Mouse (Mus musculus): ENCODE results near the gene Pkd1. TPM values are rescaled to one million over a fixed set of nuclear protein-coding genes. Genes with fewer than 3 reads are reported as not detected.

The Pkd1 gene
- polyA plus RNA-seq, 1 experiment from 2014 or later = 29.8 TPM

DNA sequence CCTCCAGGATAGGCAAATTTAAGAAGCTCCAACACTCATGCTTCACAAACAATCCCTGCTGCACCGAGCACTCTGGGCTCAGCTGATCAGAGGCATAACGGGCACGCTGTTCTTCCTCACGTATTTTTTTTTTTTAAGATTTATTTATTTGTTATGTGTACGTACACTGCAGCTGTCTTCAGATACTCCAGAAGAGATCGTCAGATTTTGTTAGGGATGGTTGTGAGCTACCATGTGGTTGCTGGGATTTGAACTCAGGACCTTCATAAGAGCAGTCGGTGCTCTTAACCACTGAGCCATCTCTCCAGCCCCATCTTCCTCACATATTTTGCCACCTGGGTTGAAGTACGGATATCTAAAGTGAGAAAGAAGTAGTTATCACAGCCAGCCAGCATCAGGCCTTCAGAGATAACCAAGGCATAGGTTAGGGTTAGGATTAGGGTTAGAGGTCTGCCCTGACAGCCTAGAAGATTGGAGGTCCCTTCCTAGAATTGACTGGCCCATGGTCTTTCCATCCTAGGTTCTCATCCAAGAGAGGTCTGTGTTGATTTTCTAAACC lies 15.4 kb upstream of the Pkd1 start, which contains the start of gene Rab26:
Gene Rab26 (minus strand): TSS at position 51 of the 559 bp plus-strand sequence.
- H3K27ac ChIP-seq = no peak within 1 kb of the TSS
- H3K9ac ChIP-seq = peak within 1 kb of the TSS; percentile 56
- peak within 1 kb of the TSS; percentile 36 for H3K4me3 ChIP-seq
- H3K4me1 ChIP-seq = peaks cover 39% of the 10 kb centered on the region
- peaks cover 18% of the 10 kb centered on the region; the same call in 1 of the 2 replicates for H3K36me3 ChIP-seq
- WGBS = 87% methylated on average over 8 of the region's 8 CpGs
- H3K27me3 ChIP-seq = no peaks in the 10 kb centered on the region
- peak within 1 kb of the TSS; percentile 67 for H3K4me2 ChIP-seq (replicated peaks)
- no peak for ATAC-seq (ENCODE audit: insufficient number of reproducible peaks, insufficient read depth, low FRiP score, low TSS enrichment)
- no peaks in the 10 kb centered on the region for H3K9me3 ChIP-seq

DNA sequence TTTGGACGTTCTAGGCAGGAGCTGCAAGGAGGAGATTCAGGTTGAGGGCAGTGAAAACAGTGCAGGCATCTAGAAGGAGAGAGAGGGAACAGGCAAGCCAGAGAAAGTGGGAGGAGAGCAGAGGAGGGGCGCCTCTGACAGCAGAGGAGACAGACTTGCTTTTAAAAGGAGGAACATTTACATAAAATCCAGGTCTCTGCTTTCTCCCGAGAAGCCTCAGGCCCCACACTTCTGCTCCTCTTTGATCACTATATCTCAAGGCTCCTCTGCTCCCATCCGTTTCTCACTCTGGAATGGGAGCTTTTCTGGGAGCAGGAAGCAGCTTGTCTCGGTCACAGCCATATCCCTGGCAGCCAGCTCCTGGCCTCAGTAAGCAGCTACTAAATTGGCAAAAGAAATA lies 14.3 kb upstream of the Pkd1 start:
- Histone ChIP-seq H3K4me3 (no peak overlapping the region), H3K27ac (no peak overlapping the region), H3K36me3 (peaks cover 12% of the 10 kb centered on the region; the same call in 1 of the 2 replicates), H3K4me1 (peaks cover 28% of the 10 kb centered on the region), H3K4me2 (replicated peaks) (no peak overlapping the region), H3K27me3 (no peaks in the 10 kb centered on the region), H3K9me3 (no peaks in the 10 kb centered on the region), H3K9ac (no peak overlapping the region)
- ATAC-seq (ENCODE audit: insufficient number of reproducible peaks, insufficient read depth, low FRiP score, low TSS enrichment) = no peak
- 47% methylated on average over 5 of the region's 5 CpGs for WGBS

DNA sequence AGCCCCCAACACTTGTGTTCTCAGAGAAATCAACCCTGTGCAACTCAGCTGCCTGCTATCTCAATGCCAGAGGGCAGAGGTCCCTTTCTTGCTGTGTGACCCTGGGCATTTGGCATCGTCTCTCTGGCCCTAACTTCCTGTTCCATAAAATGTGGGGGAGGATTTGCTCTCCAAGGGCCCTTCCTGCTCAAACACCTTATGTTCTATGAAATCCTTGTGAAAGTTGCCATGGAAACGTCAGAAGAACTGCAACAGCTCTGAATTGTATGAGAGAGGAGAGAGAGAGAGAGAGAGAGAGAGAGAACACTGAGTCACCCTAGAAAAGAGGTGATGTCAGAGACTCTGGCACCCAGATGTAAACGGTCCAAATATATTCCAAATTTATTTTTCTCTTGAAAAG lies 12.1 kb upstream of the Pkd1 start:
- H3K4me3 ChIP-seq = no peak overlapping the region
- H3K4me2 ChIP-seq (replicated peaks) = no peak overlapping the region
- no peaks in the 10 kb centered on the region for H3K9me3 ChIP-seq
- ATAC-seq (ENCODE audit: insufficient number of reproducible peaks, insufficient read depth, low FRiP score, low TSS enrichment) = no peak
- H3K4me1 ChIP-seq = peaks cover 14% of the 10 kb centered on the region
- 0 out of 2 replicates have a peak overlapping the region, but pooled peaks have one; percentile 30 for H3K27ac ChIP-seq
- WGBS = 41% methylated on average over 3 of the region's 3 CpGs
- no peak overlapping the region for H3K9ac ChIP-seq
- H3K36me3 ChIP-seq = no peaks in the 10 kb centered on the region
- H3K27me3 ChIP-seq = no peaks in the 10 kb centered on the region

DNA sequence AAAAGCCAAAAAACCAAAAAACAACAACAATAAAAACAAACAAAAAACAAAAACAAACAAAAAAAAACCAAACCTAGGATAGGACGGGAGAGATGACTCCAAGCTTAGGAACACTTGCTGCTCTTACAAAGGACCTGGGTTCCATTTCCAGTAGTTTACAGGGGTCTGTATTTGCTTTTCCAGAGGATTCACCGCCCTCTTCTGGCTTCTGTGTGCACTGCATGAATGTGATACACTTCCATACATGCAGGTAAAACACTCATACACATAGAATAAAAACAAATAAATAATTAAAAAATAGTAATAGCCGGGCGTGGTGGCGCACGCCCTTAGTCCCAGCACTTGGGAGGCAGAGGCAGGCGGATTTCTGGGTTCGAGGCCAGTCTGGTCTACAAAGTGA lies 10.7 kb upstream of the Pkd1 start:
- 69% methylated on average over 8 of the region's 8 CpGs for WGBS

DNA sequence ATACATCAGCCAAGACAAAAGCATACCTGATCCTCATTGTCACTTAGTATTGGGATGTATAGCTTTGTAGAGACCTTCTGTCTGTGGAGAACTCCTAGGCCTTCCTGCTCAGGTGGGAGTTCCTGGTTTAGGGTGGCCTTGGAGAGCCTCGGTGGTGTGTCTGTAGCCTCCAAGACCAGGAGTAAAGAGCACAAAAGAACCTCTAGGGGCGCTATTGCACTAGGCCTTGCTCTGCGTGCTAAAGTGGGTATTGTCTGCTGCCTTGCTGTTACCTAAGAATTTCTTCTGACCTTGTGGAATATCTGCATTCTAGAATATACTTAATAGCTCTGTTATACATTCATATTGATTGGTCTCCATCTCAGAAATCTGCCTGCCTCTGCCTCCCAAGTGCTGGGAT lies 9.3 kb upstream of the Pkd1 start:
- no peak overlapping the region for H3K27ac ChIP-seq
- H3K36me3 ChIP-seq = no peaks in the 10 kb centered on the region
- no peak overlapping the region for H3K9ac ChIP-seq
- H3K27me3 ChIP-seq = peaks cover 4% of the 10 kb centered on the region
- H3K4me3 ChIP-seq = no peak overlapping the region
- H3K4me2 ChIP-seq (replicated peaks) = no peak overlapping the region
- peaks cover 4% of the 10 kb centered on the region; the same call in 1 of the 2 replicates for H3K4me1 ChIP-seq
- no peaks in the 10 kb centered on the region for H3K9me3 ChIP-seq
- no peak for ATAC-seq (ENCODE audit: insufficient number of reproducible peaks, insufficient read depth, low FRiP score, low TSS enrichment)
- 8% methylated on average over 3 of the region's 3 CpGs for WGBS

More for the DNA sequence above, 10.7 kb upstream of the Pkd1 start:
- peaks cover 4% of the 10 kb centered on the region; the same call in 1 of the 2 replicates for H3K4me1 ChIP-seq
- no peaks in the 10 kb centered on the region for H3K9me3 ChIP-seq
- no peaks in the 10 kb centered on the region for H3K27me3 ChIP-seq
- no peak overlapping the region for H3K4me2 ChIP-seq (replicated peaks)
- ATAC-seq (ENCODE audit: insufficient number of reproducible peaks, insufficient read depth, low FRiP score, low TSS enrichment) = no peak
- no peak overlapping the region for H3K9ac ChIP-seq
- H3K4me3 ChIP-seq = no peak overlapping the region
- no peaks in the 10 kb centered on the region for H3K36me3 ChIP-seq
- no peak overlapping the region for H3K27ac ChIP-seq

DNA sequence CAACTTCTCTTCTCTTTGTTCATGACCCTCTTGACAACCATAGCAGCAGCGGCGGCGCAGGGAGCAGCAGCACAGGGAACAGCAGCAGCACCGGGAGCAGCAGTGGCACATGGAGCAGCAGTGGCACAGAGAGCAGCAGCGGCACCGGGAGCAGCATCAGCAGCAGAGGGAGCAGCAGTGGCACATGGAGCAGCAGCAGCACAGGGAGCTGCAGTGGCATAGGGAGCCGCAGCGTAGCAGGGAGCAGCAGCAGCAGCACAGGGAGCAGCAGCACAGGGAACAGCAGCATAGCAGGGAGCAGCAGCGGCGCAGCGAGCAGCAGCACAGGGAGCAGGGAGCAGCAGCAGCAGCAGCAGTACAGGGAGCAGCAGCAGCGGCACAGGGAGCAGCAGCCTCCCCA lies 5.0 kb upstream of the Pkd1 start:
- peak overlapping the region; percentile 9; the same call in 1 of the 2 replicates for H3K4me3 ChIP-seq
- no peak overlapping the region for H3K27ac ChIP-seq
- H3K9me3 ChIP-seq = no peaks in the 10 kb centered on the region
- H3K4me1 ChIP-seq = peaks cover 6% of the 10 kb centered on the region; the same call in 1 of the 2 replicates
- 0 out of 2 replicates have a peak overlapping the region, but pooled peaks have one; percentile 2 for H3K9ac ChIP-seq
- H3K27me3 ChIP-seq = peaks cover 9% of the 10 kb centered on the region
- no peak for ATAC-seq (ENCODE audit: insufficient number of reproducible peaks, insufficient read depth, low FRiP score, low TSS enrichment)
- WGBS = 14% methylated on average over 12 of the region's 12 CpGs
- peak overlapping the region; percentile 33 for H3K4me2 ChIP-seq (replicated peaks)
- no peaks in the 10 kb centered on the region for H3K36me3 ChIP-seq

DNA sequence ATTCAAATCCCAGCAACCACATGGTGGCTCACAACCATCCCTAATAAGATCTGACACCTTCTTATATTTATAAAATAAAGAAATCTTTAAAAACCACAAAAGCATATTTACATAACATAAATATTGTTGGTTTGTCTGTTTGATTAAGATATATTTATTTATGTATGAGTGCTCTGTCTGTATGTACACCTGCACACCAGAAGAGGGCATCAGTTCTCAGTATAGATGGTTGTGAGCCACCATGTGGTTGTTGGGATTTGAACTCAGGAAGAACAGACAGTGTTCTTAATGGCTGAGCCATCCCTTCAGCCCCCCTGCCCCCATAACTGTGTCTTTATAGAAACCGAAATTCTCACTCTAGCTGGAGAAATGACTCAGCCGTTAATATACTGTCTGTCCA lies 4.4 kb upstream of the Pkd1 start:
- 78% methylated on average over 2 of the region's 2 CpGs for WGBS
- Histone ChIP-seq H3K9ac (no peak overlapping the region), H3K4me3 (no peak overlapping the region), H3K27ac (no peak overlapping the region), H3K27me3 (peaks cover 9% of the 10 kb centered on the region), H3K4me2 (replicated peaks) (no peak overlapping the region), H3K4me1 (peaks cover 6% of the 10 kb centered on the region; the same call in 1 of the 2 replicates), H3K9me3 (no peaks in the 10 kb centered on the region), H3K36me3 (no peaks in the 10 kb centered on the region)
- ATAC-seq (ENCODE audit: insufficient number of reproducible peaks, insufficient read depth, low FRiP score, low TSS enrichment) = no peak

DNA sequence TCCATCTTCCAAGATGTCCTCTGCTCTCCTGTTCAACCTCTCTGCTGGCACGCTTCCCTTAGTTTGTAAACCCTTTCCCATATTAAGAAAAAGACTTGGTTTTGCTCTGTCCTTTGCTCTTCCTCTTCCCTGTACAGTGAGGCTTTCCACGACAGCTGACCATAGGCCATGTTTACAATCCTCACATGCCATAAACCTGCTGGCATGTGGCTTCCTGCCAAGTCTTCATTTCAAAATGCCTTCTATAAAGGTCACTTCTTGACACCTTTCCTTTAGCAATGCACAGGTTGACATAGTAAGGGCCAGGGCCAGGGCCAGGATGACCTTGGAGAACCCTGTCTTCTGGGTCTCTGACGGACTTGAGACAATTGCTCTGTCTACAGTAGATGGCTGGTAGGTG lies 3.4 kb upstream of the Pkd1 start:
- ATAC-seq (ENCODE audit: insufficient number of reproducible peaks, insufficient read depth, low FRiP score, low TSS enrichment) = no peak

DNA sequence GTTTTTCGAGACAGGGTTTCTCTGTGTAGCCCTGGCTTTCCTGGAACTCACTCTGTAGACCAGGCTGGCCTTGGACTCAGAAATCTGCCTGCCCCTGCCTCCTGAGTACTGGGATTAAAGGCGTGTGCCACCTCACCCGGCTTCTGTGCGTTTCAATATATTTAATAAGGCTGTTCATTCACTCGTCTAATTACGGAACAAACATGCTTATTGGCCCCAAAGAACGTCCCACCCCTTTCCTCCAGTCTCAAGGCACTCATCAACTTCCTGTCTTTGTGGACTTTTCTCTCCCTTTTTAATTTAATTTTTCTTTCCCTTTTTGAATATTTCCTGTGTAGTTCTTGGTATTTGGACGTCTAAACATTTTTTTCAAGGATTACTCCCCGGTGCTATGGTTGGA lies 1.2 kb upstream of the Pkd1 start:
- Histone ChIP-seq H3K4me1 (peaks cover 23% of the 10 kb centered on the region), H3K36me3 (no peaks in the 10 kb centered on the region), H3K9me3 (no peaks in the 10 kb centered on the region), H3K27me3 (peaks cover 9% of the 10 kb centered on the region), H3K4me3 (no peak overlapping the region), H3K4me2 (replicated peaks) (peak overlapping the region; percentile 86), H3K9ac (no peak overlapping the region), H3K27ac (no peak overlapping the region)
- ATAC-seq (ENCODE audit: insufficient number of reproducible peaks, insufficient read depth, low FRiP score, low TSS enrichment) = no peak
- WGBS = 42% methylated on average over 9 of the region's 9 CpGs

More for the DNA sequence above, 3.4 kb upstream of the Pkd1 start:
- 80% methylated on average over 3 of the region's 3 CpGs for WGBS
- Histone ChIP-seq H3K4me2 (replicated peaks) (no peak overlapping the region), H3K9ac (no peak overlapping the region), H3K36me3 (no peaks in the 10 kb centered on the region), H3K27me3 (peaks cover 9% of the 10 kb centered on the region), H3K27ac (no peak overlapping the region), H3K4me3 (no peak overlapping the region), H3K4me1 (peaks cover 11% of the 10 kb centered on the region; the same call in 1 of the 2 replicates), H3K9me3 (no peaks in the 10 kb centered on the region)

DNA sequence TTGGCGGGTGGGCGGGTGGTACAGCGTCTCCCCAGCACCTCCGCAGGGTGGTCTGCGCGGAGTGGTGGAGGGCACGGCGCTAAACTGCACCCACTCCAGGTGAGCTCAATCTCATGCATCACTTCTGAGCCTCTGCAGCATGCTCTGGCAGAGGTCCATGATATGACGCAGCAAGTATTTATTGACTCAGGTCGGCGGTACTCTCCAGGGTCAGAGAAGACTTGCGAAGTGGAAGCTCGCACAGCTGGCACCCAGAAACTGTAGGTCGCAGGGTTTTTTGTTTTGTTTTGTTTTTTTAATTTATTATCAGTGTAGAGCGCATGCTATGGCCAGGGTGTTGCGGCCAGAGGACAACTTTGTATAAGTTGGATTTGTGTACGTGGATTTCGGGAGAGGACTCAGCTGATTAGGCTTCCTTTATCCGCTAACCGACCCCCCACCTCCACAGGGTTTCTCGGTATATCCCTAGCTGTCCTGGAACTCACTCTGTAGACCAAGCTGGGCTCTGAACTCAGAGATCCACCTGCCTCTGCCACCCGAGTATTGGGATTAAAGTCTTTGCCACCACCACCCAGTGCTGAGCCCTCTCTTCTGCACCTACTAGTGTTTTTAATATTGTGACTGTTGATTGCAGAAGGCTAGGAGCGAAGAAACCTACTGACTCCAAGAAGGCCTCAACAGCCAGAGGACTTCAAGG lies 565 bp upstream of the Pkd1 start:
- Histone ChIP-seq H3K9ac (peak overlapping the region; percentile 43), H3K4me2 (replicated peaks) (peak overlapping the region; percentile 86), H3K4me1 (peaks cover 23% of the 10 kb centered on the region), H3K27me3 (peaks cover 9% of the 10 kb centered on the region), H3K27ac (peak overlapping the region; percentile 62), H3K4me3 (peak overlapping the region; percentile 88), H3K9me3 (no peaks in the 10 kb centered on the region), H3K36me3 (no peaks in the 10 kb centered on the region)
- 5% methylated on average over 23 of the region's 23 CpGs for WGBS
- peak; percentile 32 for ATAC-seq (ENCODE audit: insufficient number of reproducible peaks, insufficient read depth, low FRiP score, low TSS enrichment)

DNA sequence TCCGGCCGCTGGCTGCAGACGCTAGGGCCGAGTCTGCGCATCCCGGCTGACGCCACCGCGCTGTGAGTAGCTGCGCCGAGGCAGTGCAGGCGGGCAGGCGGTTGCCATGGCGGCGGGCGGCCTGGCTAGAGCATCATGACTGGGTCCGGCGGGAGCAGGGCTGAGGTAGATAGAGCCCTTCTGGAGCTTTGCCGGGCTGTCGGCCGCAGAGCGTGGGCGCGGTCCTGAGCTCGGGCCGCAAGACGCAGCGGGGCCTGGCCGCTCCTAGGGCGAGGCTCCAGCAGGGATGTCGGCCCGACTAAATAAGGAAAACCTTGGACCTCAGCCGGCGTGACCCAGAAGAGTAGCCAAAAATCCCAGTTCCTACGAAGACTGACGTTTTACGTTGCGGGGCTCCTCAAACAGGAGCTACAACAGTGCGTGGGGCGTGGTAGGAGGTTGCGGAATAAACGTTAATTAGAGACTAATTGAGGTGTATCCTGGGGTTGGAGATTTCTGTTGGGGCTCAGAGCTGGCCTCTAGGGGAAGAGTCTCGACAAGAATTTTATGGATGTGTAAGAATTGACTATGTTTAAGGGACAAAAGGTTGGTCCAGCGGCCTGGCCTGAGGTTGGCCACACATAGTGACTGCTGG lies 899 bp downstream of the Pkd1 start:
- peak; percentile 82 for ATAC-seq (ENCODE audit: insufficient number of reproducible peaks, insufficient read depth, low FRiP score, low TSS enrichment)
- H3K4me1 ChIP-seq = peaks cover 23% of the 10 kb centered on the region
- H3K4me2 ChIP-seq (replicated peaks) = peak overlapping the region; percentile 86
- no peaks in the 10 kb centered on the region for H3K36me3 ChIP-seq
- peak overlapping the region; percentile 95 for H3K27ac ChIP-seq
- no peaks in the 10 kb centered on the region for H3K9me3 ChIP-seq
- H3K4me3 ChIP-seq = peak overlapping the region; percentile 88
- H3K27me3 ChIP-seq = 0 out of 2 replicates have a peak, but pooled peaks cover 5% of the 10 kb centered on the region
- H3K9ac ChIP-seq = peak overlapping the region; percentile 91
- under 1% methylated on average over 44 of the region's 44 CpGs for WGBS
